Mouse (Mus musculus) gastrocnemius, adult 2 months (tissue): ENCODE measurements around the gene Uhrf1bp1. TPM values are rescaled to one million over a fixed set of nuclear protein-coding genes. Genes with fewer than 3 reads are reported as not detected.

Experiments
- DNase-seq: peaks from one replicate; pipeline ENCODE4 v3.0.0; 2022
- H3K27ac ChIP-seq: fragments of 200-600 bp; 2 replicates; pipeline ENCODE4 v1.8.1; 2022; ENCODE audit warnings: mild to moderate bottlenecking
- H3K4me3 ChIP-seq: fragments of 200-600 bp; 2 replicates; pipeline ENCODE4 v1.8.1; 2022; ENCODE audit warnings: mild to moderate bottlenecking, moderate library complexity
- CTCF ChIP-seq: fragments of 200-600 bp; IDR thresholded peaks from 2 replicates; pipeline ENCODE4 v1.8.1; 2022; ENCODE audit warnings: antibody characterized with exemption, mild to moderate bottlenecking, moderate library complexity
- intact Hi-C: fragments of 180-260 bp; cut with DNase I; formaldehyde crosslinking; loops from one replicate; pipeline ENCODE4 v1.15.1; 2025
- total RNA-seq, 2 experiments: library from RNA; stranded (reverse); gene quantifications; 2 replicates each; pipeline ENCODE4 v1.2.3; 2021

Uhrf1bp1 gene
- total RNA-seq, 2 experiments from 2014 or later, result 25.9 to 26.0 TPM

DNA sequence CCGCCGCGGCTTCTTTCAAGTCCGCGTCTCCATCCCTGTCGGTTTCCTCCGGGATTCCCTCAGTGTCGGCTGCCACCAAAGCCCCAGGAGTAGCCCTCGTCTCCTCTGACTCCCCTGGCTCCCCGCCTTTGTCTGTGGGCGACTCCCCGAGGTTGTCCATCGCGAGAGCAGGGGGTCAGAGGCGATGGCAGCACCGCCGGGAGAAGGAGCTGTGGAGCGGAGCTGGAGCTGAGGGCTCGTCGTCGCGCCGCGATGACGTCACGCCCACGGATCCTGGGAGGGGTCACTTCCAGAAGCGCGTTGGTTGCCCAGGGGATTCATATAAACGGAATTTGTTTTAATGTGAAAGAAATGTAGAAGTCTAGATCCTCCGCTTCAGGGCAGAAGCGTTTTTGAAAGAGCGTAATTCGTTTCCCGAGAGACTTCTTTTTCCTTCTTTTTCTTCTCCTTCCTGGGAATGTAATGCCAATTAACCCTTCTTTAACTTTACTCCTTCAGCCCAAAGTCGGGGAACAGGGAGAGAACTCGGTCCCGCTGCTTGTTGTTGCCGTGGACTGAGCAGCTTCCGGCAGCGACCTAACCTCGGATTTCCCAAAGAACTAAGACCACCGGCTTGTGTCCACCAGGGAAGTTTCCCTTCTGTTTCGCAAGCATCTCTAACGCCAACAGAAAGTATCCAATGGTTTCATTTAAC is 51.4 kb downstream of the Uhrf1bp1 start:
- DNase-seq, result peak; percentile 95
- intact Hi-C loops, result loop anchor here (2.0 to 5.0 kb wide), 4 partner anchors 49 to 171 kb away; no protein-coding TSS in a partner anchor
- Histone ChIP-seq H3K4me3 (peak overlapping the region; percentile 99), H3K27ac (peak overlapping the region; percentile 96)
- TF ChIP-seq CTCF, result peak; percentile 52

DNA sequence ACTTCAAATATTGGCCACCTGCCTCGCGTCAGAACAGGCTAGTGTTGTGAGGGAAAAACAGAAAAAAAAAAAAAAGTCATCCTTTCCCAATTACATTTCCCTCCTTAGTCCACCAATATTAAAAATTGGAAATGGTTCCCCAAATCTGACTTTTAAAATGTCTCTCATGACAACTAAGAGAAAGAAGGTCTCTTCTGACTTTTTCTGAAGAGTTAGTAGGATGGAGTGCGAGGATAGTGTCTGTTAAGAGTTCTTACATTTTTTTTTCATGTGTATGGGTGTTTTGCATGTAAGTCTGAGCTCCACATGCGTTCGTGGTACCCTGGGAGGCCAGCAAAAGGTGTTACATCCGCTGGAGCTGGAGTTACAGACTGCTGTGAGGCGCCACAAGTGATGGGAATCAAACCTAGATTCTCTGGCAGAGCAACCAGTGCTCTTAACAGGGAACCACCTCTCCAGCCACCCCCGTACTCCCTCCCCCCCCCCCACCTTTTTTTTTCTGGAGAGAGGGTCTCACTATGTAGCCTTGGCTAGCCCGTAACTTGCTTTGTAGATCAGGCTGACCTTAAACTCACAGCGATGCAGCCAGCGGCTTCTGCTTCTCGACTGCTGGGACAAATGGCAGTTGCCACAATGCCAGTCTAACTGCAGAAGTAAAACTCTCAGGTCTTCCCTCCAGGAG is 52.1 kb downstream of the Uhrf1bp1 start:
- DNase-seq, result no peak
- TF ChIP-seq CTCF, result peak; percentile 59
- Histone ChIP-seq H3K27ac (peak overlapping the region; percentile 96), H3K4me3 (peak overlapping the region; percentile 99)
- intact Hi-C loops, result loop anchor here (2.0 to 5.0 kb wide), 3 partner anchors 64 to 170 kb away; no protein-coding TSS in a partner anchor

DNA sequence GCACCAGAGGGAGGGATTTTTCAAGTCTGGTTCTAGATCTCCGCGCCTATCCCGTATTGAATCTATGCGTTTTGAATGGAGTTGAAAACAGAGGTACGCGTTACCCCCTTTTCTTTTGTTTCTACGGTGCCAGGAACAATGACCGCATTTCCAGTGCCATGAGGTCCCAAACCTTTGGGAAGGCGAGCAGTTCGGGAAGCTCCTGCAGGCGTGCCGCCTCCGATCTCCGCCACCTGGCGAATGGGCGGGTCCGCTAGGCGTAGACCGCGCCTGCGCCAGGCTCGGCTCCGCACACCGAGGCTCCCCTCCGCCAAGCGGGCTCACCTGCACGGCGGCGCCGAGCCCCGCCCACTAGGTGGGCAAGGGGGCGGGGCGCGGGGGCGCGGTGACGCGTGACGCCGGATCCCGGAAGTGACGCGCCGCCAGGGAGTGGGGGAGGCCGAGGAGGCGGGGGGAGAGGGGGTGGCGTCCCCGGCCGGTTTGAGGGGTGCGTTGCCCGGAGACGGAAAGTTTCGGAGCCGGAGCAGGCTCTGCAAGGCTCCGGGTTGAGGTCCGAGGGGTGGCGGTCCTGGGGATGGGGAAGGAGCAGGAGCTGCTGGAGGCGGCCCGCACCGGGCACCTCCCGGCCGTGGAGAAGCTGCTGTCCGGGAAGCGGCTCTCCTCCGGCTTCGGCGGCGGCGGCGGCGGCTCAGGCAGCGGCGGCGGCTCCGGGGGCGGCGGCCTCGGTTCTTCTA is 52.8 kb downstream of the Uhrf1bp1 start, which contains the start of gene Anks1:
Anks1 (plus strand) TSS at position 419 of the 734 bp plus-strand sequence.
- Histone ChIP-seq H3K27ac (peak within 1 kb of the TSS; percentile 96), H3K4me3 (peak within 1 kb of the TSS; percentile 99)
- intact Hi-C loops, result loop anchor here (2.0 to 5.0 kb wide), 3 partner anchors 63 to 170 kb away; no protein-coding TSS in a partner anchor
- peak; percentile 93 for DNase-seq
- no peak for TF ChIP-seq CTCF

DNA sequence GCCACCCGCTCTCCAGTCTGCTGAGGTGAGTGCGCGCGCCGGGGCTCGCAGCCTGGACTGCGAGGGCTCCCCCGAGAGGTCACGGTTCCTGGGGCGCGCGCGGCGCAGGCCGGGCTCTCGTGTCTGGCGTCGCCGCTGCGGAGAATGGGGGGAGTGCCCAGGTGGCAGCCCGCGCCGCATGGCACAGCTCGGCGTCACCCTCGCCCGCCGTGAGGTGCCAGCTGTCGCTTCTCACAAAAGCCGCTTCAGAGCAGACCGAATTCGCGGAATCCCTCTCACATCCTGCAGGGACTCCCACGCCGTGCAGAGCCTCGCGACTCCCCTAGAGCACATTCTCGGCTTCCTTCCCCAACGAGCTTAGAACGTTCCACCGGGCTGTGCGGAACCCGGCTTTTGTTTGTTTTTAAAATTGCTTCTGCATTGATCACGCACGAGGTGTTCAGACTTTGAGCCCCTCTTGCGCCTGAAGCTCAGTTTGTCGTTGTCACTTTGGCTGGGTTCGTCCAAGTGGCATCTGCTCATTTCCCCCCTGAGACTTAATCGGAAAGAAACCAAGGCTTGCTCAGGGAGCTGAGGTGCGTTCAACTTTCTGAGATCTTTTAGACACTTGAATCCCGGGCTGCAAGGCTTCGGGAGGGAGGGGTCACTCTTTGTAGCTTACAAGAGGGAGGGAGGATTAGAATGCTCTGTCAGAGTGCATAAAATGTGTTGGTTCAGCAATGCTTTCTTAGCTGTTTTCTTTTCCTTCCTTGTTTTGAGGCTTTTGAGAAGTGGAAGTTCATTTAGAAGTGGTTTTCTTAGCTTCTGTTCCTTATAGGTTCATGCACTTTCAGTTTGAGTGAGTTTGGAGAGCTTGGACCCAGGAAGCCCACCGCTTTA is 53.6 kb downstream of the Uhrf1bp1 start, which contains the start of gene Taf11:
Taf11 (minus strand) TSS at position 223 of the 879 bp plus-strand sequence.
- peak; percentile 75 for DNase-seq
- peak within 1 kb of the TSS; percentile 99 for H3K4me3 ChIP-seq
- peak within 1 kb of the TSS; percentile 96 for H3K27ac ChIP-seq
- intact Hi-C loops, result loop anchor here (2.0 to 5.0 kb wide), 4 partner anchors 62 to 169 kb away; no protein-coding TSS in a partner anchor
- no peak for TF ChIP-seq CTCF

DNA sequence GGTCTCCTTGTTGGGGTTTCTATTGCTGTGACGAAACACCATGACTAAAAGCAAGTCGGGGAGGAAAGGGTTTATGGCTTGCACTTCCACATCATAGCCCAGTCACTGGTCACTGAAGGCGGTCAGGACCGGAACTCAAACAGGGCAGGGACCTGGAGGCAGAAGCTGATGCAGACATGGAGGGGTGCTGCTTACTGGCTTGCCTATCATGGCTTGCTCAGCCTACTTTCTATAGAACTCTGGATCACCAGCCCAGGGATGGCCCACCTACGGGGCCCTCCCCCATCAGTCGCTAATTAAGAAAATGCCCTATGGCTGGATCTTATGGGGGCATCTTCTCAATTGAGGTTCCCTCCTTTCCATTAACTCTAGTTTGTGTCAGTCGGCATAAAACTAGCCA is 55.1 kb downstream of the Uhrf1bp1 start:
- DNase-seq, result no peak
- intact Hi-C loops, result loop anchor here (5.0 kb wide), 1 partner anchor 71 kb away; no protein-coding TSS in a partner anchor
- Histone ChIP-seq H3K4me3 (peak overlapping the region; percentile 19; the same call in 1 of the 2 replicates), H3K27ac (no peak overlapping the region)
- TF ChIP-seq CTCF, result no peak

DNA sequence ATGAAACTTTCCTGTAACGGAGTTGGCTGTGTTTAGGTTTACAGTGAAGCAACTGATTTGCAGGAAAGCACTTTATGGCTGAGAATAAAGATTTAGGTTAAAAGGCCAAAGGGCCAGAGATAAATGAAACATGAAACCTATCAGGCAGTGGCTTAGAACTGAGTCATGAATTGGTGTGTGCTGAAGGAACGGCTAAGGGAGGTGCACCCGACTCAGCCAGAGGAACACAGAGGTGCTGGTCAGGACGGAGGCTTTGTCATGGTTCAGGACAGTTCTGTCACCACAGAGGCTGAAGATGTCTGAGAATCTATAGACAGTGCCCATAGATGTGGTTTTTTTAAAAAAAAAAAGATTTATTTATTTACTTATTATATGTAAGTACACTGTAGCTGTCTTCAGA is 58.5 kb downstream of the Uhrf1bp1 start:
- DNase-seq, result no peak
- intact Hi-C loops, result loop anchor here (5.0 kb wide), 1 partner anchor 68 kb away; no protein-coding TSS in a partner anchor
- TF ChIP-seq CTCF, result no peak
- Histone ChIP-seq H3K27ac (no peak overlapping the region), H3K4me3 (no peak overlapping the region)

DNA sequence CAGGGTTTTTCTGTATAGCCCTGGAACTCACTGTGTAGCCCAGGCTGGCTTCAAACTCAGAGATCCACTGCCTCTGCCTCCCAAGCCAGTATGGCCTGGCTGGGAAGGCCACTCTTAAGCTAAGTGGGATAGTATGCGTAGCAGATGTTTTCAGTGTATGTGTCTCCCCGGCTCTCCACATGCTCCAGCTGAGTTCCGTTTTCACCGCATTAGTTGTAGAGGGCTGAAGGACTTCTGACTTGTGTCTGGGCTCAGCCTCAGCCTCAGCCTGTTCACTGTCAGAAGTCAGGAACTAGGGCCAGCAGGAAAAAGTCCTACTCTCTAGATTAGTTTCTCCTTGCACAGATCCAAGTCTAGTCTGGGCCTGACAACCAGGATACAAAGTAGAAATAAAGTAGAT is 60.1 kb downstream of the Uhrf1bp1 start:
- intact Hi-C loops, result no loop called here

DNA sequence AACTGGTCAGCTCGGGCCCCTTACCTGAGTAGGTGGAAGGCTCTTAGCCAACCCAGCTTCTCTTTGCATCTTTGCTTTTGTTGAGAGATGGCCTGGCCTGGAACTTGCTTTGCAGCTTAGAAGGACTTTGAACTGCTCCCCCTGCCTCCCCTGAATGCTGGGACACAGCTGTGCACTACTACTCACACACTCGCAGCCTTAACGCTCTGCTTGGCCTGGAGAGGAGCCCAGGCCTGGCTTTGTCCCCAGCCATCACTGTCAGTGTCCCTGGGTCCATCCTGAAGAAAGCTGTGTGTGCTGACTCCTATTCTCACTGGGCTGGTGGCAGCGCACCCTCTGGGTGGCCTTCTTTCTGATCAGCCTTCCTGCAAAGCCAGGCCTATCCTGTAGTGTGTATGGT is 64.4 kb downstream of the Uhrf1bp1 start:
- no peak for TF ChIP-seq CTCF
- Histone ChIP-seq H3K4me3 (no peak overlapping the region), H3K27ac (peak overlapping the region; percentile 38; the same call in 1 of the 2 replicates)
- peak; percentile 60 for DNase-seq
- intact Hi-C loops, result no loop called here

More for the DNA sequence above, 60.1 kb downstream of the Uhrf1bp1 start:
- TF ChIP-seq CTCF, result no peak
- DNase-seq, result no peak
- Histone ChIP-seq H3K4me3 (no peak overlapping the region), H3K27ac (no peak overlapping the region)

DNA sequence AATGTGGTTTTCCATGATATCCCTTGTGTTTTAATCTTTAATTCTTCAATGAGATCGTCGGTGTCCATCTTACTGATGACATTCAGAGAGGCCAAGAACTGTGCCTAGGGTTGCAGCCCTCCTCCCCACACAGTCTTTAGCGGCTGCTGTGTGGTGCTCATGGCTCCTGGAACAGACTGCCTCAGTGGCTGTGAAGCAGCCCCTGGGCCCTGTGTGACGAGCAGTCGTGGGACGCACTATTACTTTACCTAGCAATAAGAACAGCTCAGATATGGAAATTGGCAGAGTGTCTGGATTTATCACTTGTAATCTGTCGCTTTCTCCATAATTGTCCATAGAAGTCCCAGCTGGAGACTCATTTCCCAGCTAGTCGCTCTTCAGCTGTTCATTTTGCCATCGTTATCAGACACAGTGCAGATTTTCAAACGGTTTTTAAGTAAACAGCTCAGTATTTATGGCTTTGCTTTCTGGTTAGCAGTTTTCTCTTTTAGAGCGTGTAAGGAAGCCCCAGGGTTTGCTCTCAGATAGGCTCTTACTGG is 66.0 kb downstream of the Uhrf1bp1 start:
- no peak for DNase-seq
- Histone ChIP-seq H3K4me3 (no peak overlapping the region), H3K27ac (no peak overlapping the region)
- intact Hi-C loops, result no loop called here
- TF ChIP-seq CTCF, result no peak

DNA sequence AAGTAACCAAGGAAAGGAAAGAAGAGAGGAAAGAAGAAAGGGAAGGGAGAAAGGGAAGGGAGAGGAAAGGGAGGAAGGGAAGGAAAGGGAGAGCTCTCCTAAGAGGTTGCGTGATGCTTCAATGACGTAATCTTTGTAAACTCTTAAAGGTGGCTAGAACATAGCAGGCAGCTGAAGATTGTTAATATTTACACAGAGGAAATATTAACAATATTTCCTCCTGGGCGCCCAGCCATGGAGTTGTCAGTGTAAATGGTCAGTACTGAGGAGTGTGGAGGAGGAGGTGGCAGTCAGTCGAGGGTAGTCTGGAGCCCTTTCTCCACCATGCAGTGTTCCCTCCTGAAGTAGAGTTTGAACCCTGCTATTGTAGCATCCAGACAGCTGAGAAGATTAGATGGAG is 68.8 kb downstream of the Uhrf1bp1 start:
- intact Hi-C loops, result no loop called here
- DNase-seq, result no peak
- Histone ChIP-seq H3K27ac (no peak overlapping the region), H3K4me3 (no peak overlapping the region)
- no peak for TF ChIP-seq CTCF

DNA sequence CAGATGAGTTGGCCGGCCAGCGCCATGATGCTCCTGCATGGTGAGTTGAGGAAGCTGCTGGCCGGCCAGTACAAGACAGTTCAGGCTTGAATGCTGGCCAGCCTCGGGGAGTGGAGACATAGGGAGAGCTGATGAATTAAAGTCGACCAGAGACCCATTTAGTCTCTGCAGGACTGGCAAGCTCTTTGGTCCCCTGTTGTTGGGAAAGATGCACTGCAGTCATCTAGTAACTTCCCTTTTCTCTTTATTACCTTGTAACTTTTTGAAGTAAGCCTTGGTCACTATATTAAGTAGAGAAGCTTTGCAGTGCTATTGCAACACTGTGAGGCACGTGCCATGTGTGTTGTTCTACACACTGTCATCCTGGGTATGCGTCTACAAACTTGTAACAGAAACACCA is 69.3 kb downstream of the Uhrf1bp1 start:
- DNase-seq, result no peak

More for the DNA sequence above, 69.3 kb downstream of the Uhrf1bp1 start:
- intact Hi-C loops, result no loop called here
- no peak for TF ChIP-seq CTCF
- H3K4me3 ChIP-seq, result no peak overlapping the region
- H3K27ac ChIP-seq, result no peak overlapping the region
